Mouse (Mus musculus) effector memory CD4-positive, alpha-beta T cell, adult 5 months (primary cell): ENCODE results near the gene Fpr-rs6. TPM values are rescaled to one million over a fixed set of nuclear protein-coding genes. Genes with fewer than 3 reads are reported as not detected.

Source experiments
- polyA plus RNA-seq: library from polyadenylated mRNA; unstranded; fragments of 100-300 nt; shearing (Covaris generic); gene quantifications from one replicate; pipeline ENCODE4 v1.2.1, GENCODE M21; 2017

The Fpr-rs6 gene
- polyA plus RNA-seq = not detected

GRCm38 (mm10) chr17:20182997-20183396, at the start of gene Fpr-rs6:
Gene Fpr-rs6 (minus strand): TSS chr17:20183097.

Other genes with a start within 250 kb of the Fpr-rs6 start
- gene Vmn2r104, start 134.8 kb downstream of the Fpr-rs6 start, polyA plus RNA-seq = 0.04 TPM
- not detected for gene Fpr-rs7, start 68.9 kb downstream of the Fpr-rs6 start, polyA plus RNA-seq
- 0.12 TPM for gene Vmn2r105, start 52.0 kb upstream of the Fpr-rs6 start, polyA plus RNA-seq
- 0.12 TPM for gene Vmn2r106, start 102.5 kb upstream of the Fpr-rs6 start, polyA plus RNA-seq
- not detected for gene Vmn2r107, start 162.1 kb upstream of the Fpr-rs6 start, polyA plus RNA-seq
- gene Vmn1r224, start 231.0 kb upstream of the Fpr-rs6 start, polyA plus RNA-seq = not detected